ENCODE assay signal across 26 mouse cellular contexts in the genomic region with DNA sequence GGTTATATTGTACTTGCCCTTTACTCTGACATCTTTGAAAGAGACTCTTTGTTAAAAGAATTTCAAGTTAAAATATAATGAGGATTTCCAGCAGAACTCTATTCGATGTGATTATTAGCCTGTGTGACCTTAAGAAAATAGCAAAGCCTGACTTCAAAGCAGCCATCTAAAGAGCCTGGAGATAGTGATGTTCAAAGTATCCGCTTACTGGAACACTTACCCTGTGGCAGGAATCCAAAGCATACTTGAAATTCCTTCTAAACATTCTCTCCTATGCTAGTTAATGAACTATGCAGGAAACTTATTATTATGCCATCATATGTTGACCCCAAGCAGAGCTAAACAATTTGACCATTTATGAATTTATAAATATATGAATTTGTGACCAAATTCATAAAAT. TPM values are rescaled to one million over a fixed set of nuclear protein-coding genes. Genes with fewer than 3 reads are reported as not detected.
A peak's percentile ranks its signal among the peaks of the same experiment; 100 is the strongest.
DNase-seq lines count a peak whose midpoint lies in the region; ATAC-seq and TF ChIP-seq lines count a peak whose summit lies in the region.
"Had no signal": no experiment of that assay in that cellular context is flagged by ENCODE, and none has a peak within 500 bp of the region (broad histone marks: within the 10 kb centered on the region; RNA-seq: fewer than 3 reads in every experiment).

No protein-coding gene starts in this region.

- TF ChIP-seq POLR2A in heart, adult 2 months (IDR thresholded peaks at IDR 0.05; ENCODE audit: insufficient read depth, low read depth, low read length), result no peak
- TF ChIP-seq POLR2A in embryonic fibroblast, embryonic 13.5 days (IDR thresholded peaks at IDR 0.05; ENCODE audit: low read depth, low read length), result no peak

- H3K4me1 ChIP-seq in heart, embryonic 13.5 days, result peaks cover 19% of the 10 kb centered on the region
- H3K4me1 ChIP-seq in heart, adult 2 months (ENCODE audit: control insufficient read depth, insufficient read depth, low read length), result no peaks in the 10 kb centered on the region
- no peaks in the 10 kb centered on the region for H3K4me1 ChIP-seq in kidney, postnatal 0 days (replicated peaks; ENCODE audit: insufficient read depth, low read length)
- no peaks in the 10 kb centered on the region for H3K4me1 ChIP-seq in lung, postnatal 0 days (ENCODE audit: insufficient read depth, low read depth, low read length)
- peaks cover 4% of the 10 kb centered on the region for H3K4me1 ChIP-seq in embryonic fibroblast, embryonic 13.5 days (ENCODE audit: control insufficient read depth, insufficient read depth, low read length)
- H3K4me1 ChIP-seq: forebrain, embryonic 10.5 days; forebrain, embryonic 15.5 days; liver, embryonic 13.5 days; stomach, embryonic 15.5 days had no signal

- no peaks in the 10 kb centered on the region for H3K36me3 ChIP-seq in heart, embryonic 13.5 days
- H3K36me3 ChIP-seq in heart, adult 2 months (ENCODE audit: control insufficient read depth, insufficient read depth, low read length), result no peaks in the 10 kb centered on the region
- H3K36me3 ChIP-seq in kidney, postnatal 0 days (ENCODE audit: insufficient read depth, low read length), result no peaks in the 10 kb centered on the region
- no peaks in the 10 kb centered on the region for H3K36me3 ChIP-seq in lung, postnatal 0 days (ENCODE audit: insufficient read depth, low read length)
- H3K36me3 ChIP-seq: forebrain, embryonic 10.5 days; forebrain, embryonic 15.5 days; heart, embryonic 12.5 days; liver, embryonic 13.5 days; lung, embryonic 15.5 days; stomach, embryonic 15.5 days had no signal

- H3K27ac ChIP-seq in heart, embryonic 13.5 days (replicated peaks), result peak overlapping the region; percentile 16; the same call in 1 of the 2 replicates
- no peak overlapping the region for H3K27ac ChIP-seq in heart, adult 2 months
- H3K27ac ChIP-seq in kidney, postnatal 0 days, result no peak overlapping the region
- H3K27ac ChIP-seq in lung, postnatal 0 days (ENCODE audit: low read length), result no peak overlapping the region
- H3K27ac ChIP-seq in embryonic fibroblast, embryonic 13.5 days (ENCODE audit: insufficient read depth, low read length), result peak overlapping the region; percentile 93
- H3K27ac ChIP-seq: forebrain, embryonic 10.5 days; forebrain, embryonic 15.5 days; gastrocnemius, adult 2 months; liver, embryonic 13.5 days; stomach, embryonic 15.5 days had no signal

- no peak overlapping the region for H3K4me2 ChIP-seq in heart, embryonic 13.5 days
- H3K4me2 ChIP-seq in kidney, postnatal 0 days (ENCODE audit: low read length), result no peak overlapping the region
- no peak overlapping the region for H3K4me2 ChIP-seq in lung, postnatal 0 days (replicated peaks; ENCODE audit: low read depth, low read length)
- H3K4me2 ChIP-seq: forebrain, embryonic 15.5 days; heart, embryonic 12.5 days; liver, embryonic 13.5 days; lung, embryonic 15.5 days; stomach, embryonic 15.5 days had no signal

- H3K27me3 ChIP-seq in heart, embryonic 13.5 days (replicated peaks), result no peaks in the 10 kb centered on the region
- no peaks in the 10 kb centered on the region for H3K27me3 ChIP-seq in heart, adult 2 months (ENCODE audit: control insufficient read depth, insufficient read depth, low read length)
- H3K27me3 ChIP-seq in kidney, postnatal 0 days (ENCODE audit: insufficient read depth, low read length), result no peaks in the 10 kb centered on the region
- H3K27me3 ChIP-seq in lung, postnatal 0 days (replicated peaks; ENCODE audit: insufficient read depth, low read length), result no peaks in the 10 kb centered on the region
- H3K27me3 ChIP-seq: forebrain, embryonic 15.5 days; heart, embryonic 12.5 days; liver, embryonic 13.5 days; lung, embryonic 15.5 days; stomach, embryonic 15.5 days had no signal

- no peaks in the 10 kb centered on the region for H3K79me2 ChIP-seq in heart, adult 2 months (replicated peaks; ENCODE audit: control insufficient read depth, insufficient read depth, low read length)

- 16% methylated on average over 2 of the region's 2 CpGs for WGBS in heart, embryonic 13.5 days
- 28% methylated on average over 2 of the region's 2 CpGs for WGBS in heart, adult 2 months
- WGBS in kidney, postnatal 0 days, result 27% methylated on average over 2 of the region's 2 CpGs
- 18% methylated on average over 2 of the region's 2 CpGs for WGBS in lung, postnatal 0 days

- H3K9me3 ChIP-seq in heart, embryonic 13.5 days, result no peaks in the 10 kb centered on the region
- no peaks in the 10 kb centered on the region for H3K9me3 ChIP-seq in kidney, postnatal 0 days (replicated peaks; ENCODE audit: low read length)
- no peaks in the 10 kb centered on the region for H3K9me3 ChIP-seq in lung, postnatal 0 days (ENCODE audit: low read length)
- H3K9me3 ChIP-seq: forebrain, embryonic 10.5 days; forebrain, embryonic 15.5 days; heart, embryonic 12.5 days; liver, embryonic 13.5 days; lung, embryonic 15.5 days; stomach, embryonic 15.5 days had no signal

- intact Hi-C loops in heart, adult 2 months (cut with DNase I), result no loop called here
- intact Hi-C loops in left cerebral cortex, postnatal 14 days (cut with DNase I), result no loop called here

- TF ChIP-seq EP300 in heart, adult 2 months (IDR thresholded peaks at IDR 0.05; ENCODE audit: insufficient read depth, low read depth, low read length), result no peak
- peak; percentile 77 for TF ChIP-seq EP300 in lung, postnatal 0 days (IDR thresholded peaks at IDR 0.05)

- no peak for DNase-seq in heart, adult 2 months
- DNase-seq in kidney, postnatal 0 days (ENCODE audit: low spot score), result peak; percentile 66
- no peak for DNase-seq in kidney, adult 9 months
- peak; percentile 12 for DNase-seq in lung, postnatal 0 days (ENCODE audit: low spot score)
- DNase-seq in lung, postnatal 25 days (ENCODE audit: low spot score), result no peak
- no peak for DNase-seq in left cerebral cortex, postnatal 14 days (ENCODE audit: low spot score in 2 of 2)
- DNase-seq: adrenal gland, adult 8-10 months; cerebellum, adult 8-10 months; cerebellum, postnatal 25 days; gastrocnemius, adult 2 months; gastrocnemius, postnatal 36 days; heart, adult 18-20 months; kidney, adult 8-10 months; left cerebral cortex, postnatal 4 days; liver, embryonic 13.5 days; right cerebral cortex, postnatal 25 days had no signal

- H3K9ac ChIP-seq in heart, embryonic 13.5 days, result no peak overlapping the region
- H3K9ac ChIP-seq in heart, adult 2 months (ENCODE audit: low read depth, low read length), result no peak overlapping the region
- no peak overlapping the region for H3K9ac ChIP-seq in kidney, postnatal 0 days (ENCODE audit: low read depth, low read length)
- H3K9ac ChIP-seq in lung, postnatal 0 days (replicated peaks; ENCODE audit: low read depth), result no peak overlapping the region
- H3K9ac ChIP-seq: forebrain, embryonic 15.5 days; heart, embryonic 12.5 days; liver, embryonic 13.5 days; lung, embryonic 15.5 days; stomach, embryonic 15.5 days had no signal

- H3K4me3 ChIP-seq in heart, embryonic 13.5 days, result no peak overlapping the region
- H3K4me3 ChIP-seq in heart, adult 2 months, result no peak overlapping the region
- H3K4me3 ChIP-seq in kidney, postnatal 0 days (replicated peaks; ENCODE audit: low read depth, low read length), result no peak overlapping the region
- H3K4me3 ChIP-seq in lung, postnatal 0 days (ENCODE audit: low read depth, low read length), result no peak overlapping the region
- no peak overlapping the region for H3K4me3 ChIP-seq in embryonic fibroblast, embryonic 13.5 days (ENCODE audit: insufficient read depth, low read length)
- H3K4me3 ChIP-seq: forebrain, embryonic 10.5 days; forebrain, embryonic 15.5 days; gastrocnemius, adult 2 months; heart, embryonic 12.5 days; liver, embryonic 13.5 days; lung, embryonic 15.5 days; stomach, embryonic 15.5 days had no signal

- TF ChIP-seq CTCF in heart, adult 2 months (IDR thresholded peaks at IDR 0.05), result no peak
- TF ChIP-seq CTCF in kidney, postnatal 0 days (IDR thresholded peaks at IDR 0.05; ENCODE audit: low read depth), result no peak
- TF ChIP-seq CTCF in lung, postnatal 0 days (IDR thresholded peaks at IDR 0.05), result no peak
- no peak for TF ChIP-seq CTCF in embryonic fibroblast, embryonic 13.5 days (IDR thresholded peaks at IDR 0.05; ENCODE audit: borderline replicate concordance, insufficient read depth, low read length)

- ATAC-seq in heart, embryonic 13.5 days (ENCODE audit: extremely low read depth, insufficient number of reproducible peaks, low FRiP score, low TSS enrichment), result no peak
- ATAC-seq in kidney, postnatal 0 days (replicated peaks; ENCODE audit: low FRiP score, low read depth), result no peak
- no peak for ATAC-seq in lung, postnatal 0 days
- ATAC-seq: forebrain, embryonic 15.5 days; hindbrain, embryonic 16.5 days; midbrain, embryonic 16.5 days had no signal

RNA-seq across cellular contexts. Expression of a gene that starts 13.9 kb away (rescaled TPM):
- 102 and 111 TPM in 2 replicates for polyA plus RNA-seq in heart, embryonic 13.5 days (2015; fragmentation: Nextera tagmentation; extraction: Ambion mirVana)
- 10 to 100 TPM; 64.0 to 65.3 TPM for total RNA-seq in heart, adult 2 months (2021)
- polyA plus RNA-seq in heart, adult 2 months (2012; rRNA removed), result 43.4 and 59.4 TPM in 2 replicates
- polyA plus RNA-seq in kidney, postnatal 0 days (2015; fragmentation: Nextera tagmentation; extraction: Ambion mirVana), result 99.7 and 113 TPM in 2 replicates
- polyA plus RNA-seq in lung, postnatal 0 days (2015; fragmentation: Nextera tagmentation; extraction: Ambion mirVana), result 62.4 and 81.7 TPM in 2 replicates
- 640 and 641 TPM in 2 replicates for polyA plus RNA-seq in embryonic fibroblast, embryonic 13.5 days (2011; ENCODE audit: insufficient read length, low read depth, missing spikeins)
- 10 to 100 TPM in 1 of 2 experiments, 1 to 10 TPM in 1; 8.9 to 10.9 TPM for total RNA-seq in left cerebral cortex, postnatal 14 days (2021)
- total RNA-seq: MEL had no signal

Comparison
In these comparisons a context has a peak if more than half of its experiments do, and no peak if none do; other contexts are left out.
1. H3K27ac ChIP-seq: peak in heart, embryonic 13.5 days (single experiment) and embryonic fibroblast, embryonic 13.5 days (single experiment); none in heart, adult 2 months (single experiment), kidney, postnatal 0 days (single experiment) and lung, postnatal 0 days (single experiment).
2. DNase-seq: peak in kidney, postnatal 0 days (single experiment) and lung, postnatal 0 days (single experiment); none in heart, adult 2 months (0 of 2), kidney, adult 9 months (single experiment), lung, postnatal 25 days (single experiment) and left cerebral cortex, postnatal 14 days (0 of 2).